Mouse (Mus musculus): ENCODE results near the gene Olfr324. TPM values are rescaled to one million over a fixed set of nuclear protein-coding genes. Genes with fewer than 3 reads are reported as not detected.

Olfr324 gene
- not detected in 2 replicates for total RNA-seq (2017)

DNA sequence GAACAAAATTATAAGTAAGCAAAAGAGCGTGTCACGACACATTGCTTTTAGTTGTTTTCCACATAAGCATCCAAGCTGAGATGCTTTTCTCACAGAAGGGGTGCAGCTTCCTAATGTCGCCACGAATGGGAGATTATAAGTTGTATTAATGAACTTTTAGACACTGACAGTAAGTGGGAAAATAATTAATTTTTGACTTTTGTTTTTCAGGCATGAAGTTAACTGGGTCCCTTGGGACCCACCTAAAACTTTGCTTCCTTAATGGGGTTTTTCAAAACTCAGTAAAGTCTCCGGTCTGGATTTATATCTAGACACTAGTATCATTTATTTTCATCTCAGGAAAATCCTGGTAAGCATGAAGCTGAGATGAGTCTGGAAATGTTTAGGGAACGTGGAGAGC is at the start of gene Olfr324:
Olfr324 (plus strand) TSS at position 301 of the 400 bp plus-strand sequence.
- ATAC-seq (replicated peaks in 1 of 2; ENCODE audit: insufficient read depth in 1 of 2, low FRiP score in 2 of 2, low TSS enrichment in 1 of 2, low read depth in 1 of 2, poor library complexity in 2 of 2, severe bottlenecking in 2 of 2), result no peak

DNA sequence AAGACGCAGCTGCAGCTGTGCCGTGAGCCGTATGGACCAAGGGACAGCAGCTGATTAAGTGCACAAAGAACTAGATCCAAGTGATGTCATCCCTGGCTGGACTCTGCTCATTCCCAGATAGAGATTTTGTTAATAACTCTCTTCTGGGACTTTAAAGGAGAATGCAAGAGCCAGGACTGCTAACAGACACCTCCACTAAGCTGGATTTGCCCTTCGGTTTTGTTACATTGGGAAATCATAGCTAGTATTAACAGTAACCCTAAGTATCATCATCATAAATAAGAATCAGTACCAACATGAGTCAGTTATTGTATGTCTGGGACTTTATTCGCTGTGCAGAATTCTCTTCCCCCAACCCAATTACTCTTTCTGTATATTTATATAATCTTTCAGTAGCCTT is 48.6 kb upstream of the Olfr324 start, which contains the start of gene Olfr329-ps:
Olfr329-ps (minus strand) TSS at position 101 of the 400 bp plus-strand sequence.
- no peak for ATAC-seq (replicated peaks in 1 of 2; ENCODE audit: insufficient read depth in 1 of 2, low FRiP score in 2 of 2, low TSS enrichment in 1 of 2, low read depth in 1 of 2, poor library complexity in 2 of 2, severe bottlenecking in 2 of 2)

DNA sequence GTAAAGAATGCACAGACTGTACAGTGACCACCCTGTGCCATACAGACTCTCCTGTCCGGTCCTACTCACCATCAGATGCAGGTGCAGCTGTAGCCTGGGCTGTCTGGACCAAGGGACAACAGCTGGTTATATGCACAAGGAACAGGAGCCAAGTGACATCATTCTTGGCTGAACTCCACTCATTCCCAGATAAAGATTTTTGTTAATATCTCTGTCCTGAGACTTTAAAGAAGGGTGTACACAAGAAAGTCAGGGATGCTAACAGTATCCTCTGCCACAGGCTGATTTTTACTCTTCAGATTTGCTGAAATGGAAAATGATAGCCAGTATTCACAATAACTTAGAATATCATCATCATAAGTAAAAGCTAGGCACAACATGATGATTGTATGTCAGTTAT is 39.4 kb upstream of the Olfr324 start, which contains the start of gene Olfr328:
Olfr328 (minus strand) TSS at position 101 of the 400 bp plus-strand sequence.
- no peak for ATAC-seq (replicated peaks in 1 of 2; ENCODE audit: insufficient read depth in 1 of 2, low FRiP score in 2 of 2, low TSS enrichment in 1 of 2, low read depth in 1 of 2, poor library complexity in 2 of 2, severe bottlenecking in 2 of 2)

DNA sequence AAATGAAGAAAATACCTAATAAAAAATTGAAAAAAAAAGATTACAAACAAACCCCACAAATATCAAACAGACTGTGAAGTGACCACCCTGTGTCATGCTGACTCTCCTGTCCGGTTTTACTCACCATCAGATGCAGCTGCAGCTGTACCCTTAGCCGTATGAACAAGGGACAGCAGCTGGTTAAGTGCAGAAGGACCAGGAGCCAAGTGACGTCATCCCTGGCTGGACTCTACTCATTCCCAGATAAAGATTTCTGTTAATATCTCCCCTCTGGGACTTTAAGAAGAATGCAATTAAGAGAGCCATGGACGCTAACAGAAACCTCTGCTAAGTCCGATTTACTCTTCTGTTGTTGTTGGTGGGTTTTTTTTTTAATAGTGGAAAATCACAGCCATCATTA is 24.5 kb upstream of the Olfr324 start, which contains the start of gene Olfr224:
Olfr224 (minus strand) TSS at position 149 of the 400 bp plus-strand sequence.
- ATAC-seq (replicated peaks in 1 of 2; ENCODE audit: insufficient read depth in 1 of 2, low FRiP score in 2 of 2, low TSS enrichment in 1 of 2, low read depth in 1 of 2, poor library complexity in 2 of 2, severe bottlenecking in 2 of 2), result no peak

DNA sequence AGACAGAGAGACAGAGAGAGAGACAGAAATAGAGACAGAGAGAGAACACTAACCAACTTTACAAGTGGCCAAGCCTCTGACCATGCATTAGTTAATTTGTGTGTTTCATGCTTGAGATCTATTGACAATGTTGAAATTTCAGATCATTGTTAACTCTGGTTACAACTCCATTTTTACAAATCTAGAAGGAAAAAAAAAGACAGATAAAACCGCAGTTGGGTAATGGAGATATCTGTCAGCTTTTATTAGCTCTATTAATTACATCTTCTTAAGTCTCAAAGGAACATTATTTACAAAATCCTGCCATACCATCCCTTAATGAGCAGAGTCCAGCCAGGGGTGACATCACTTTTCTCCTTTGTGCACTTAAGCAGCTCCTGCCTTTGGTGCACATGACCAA is 17.5 kb upstream of the Olfr324 start, which contains the start of gene Olfr325:
Olfr325 (plus strand) TSS at position 301 of the 400 bp plus-strand sequence.
- ATAC-seq (replicated peaks in 1 of 2; ENCODE audit: insufficient read depth in 1 of 2, low FRiP score in 2 of 2, low TSS enrichment in 1 of 2, low read depth in 1 of 2, poor library complexity in 2 of 2, severe bottlenecking in 2 of 2), result no peak

DNA sequence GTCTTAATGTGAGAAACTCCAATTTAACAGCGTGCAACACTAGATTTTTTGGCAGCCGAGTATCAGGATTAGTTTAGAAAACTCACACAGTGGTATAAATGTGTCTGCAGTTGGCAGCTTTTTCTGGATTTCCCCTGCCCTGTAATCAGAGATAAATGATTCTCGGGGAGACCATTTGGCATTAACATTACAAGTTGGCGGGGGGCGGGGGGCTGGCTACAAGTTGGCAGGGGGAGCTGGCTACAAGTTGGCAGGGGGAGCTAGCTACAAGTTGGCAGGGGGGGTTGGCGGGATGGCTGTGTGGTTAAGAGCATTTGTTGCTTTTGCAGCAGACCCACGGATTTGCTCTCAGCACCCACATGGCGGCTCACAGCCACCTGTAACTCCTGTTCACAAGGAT is 16.3 kb upstream of the Olfr324 start:
- ATAC-seq (replicated peaks in 1 of 2; ENCODE audit: insufficient read depth in 1 of 2, low FRiP score in 2 of 2, low TSS enrichment in 1 of 2, low read depth in 1 of 2, poor library complexity in 2 of 2, severe bottlenecking in 2 of 2), result no peak

DNA sequence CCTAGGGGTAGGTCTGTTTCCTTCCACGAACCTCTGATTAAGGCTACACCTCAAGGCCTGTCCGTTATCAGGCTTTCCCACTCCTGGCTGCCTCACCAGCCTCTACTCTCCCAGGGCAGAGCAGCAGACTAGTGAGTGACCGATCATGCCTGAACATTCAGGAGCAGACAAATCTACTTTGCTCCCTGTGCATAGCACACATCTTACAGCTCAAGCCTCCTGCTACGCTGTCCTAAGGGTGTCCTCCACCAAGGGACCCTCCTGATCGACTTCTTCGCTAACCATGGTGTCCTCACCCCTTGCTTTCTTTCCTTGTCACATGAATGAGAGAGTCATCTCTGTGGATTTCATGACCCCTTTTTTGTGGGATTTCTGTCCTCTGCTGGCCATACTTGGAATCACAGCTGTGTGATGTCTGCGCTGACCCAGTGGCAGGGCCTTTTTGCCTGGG is 7.0 kb upstream of the Olfr324 start:
- ATAC-seq (replicated peaks in 1 of 2; ENCODE audit: insufficient read depth in 1 of 2, low FRiP score in 2 of 2, low TSS enrichment in 1 of 2, low read depth in 1 of 2, poor library complexity in 2 of 2, severe bottlenecking in 2 of 2), result peak; percentile 37 to 39; a peak in 2 of 4 replicates

DNA sequence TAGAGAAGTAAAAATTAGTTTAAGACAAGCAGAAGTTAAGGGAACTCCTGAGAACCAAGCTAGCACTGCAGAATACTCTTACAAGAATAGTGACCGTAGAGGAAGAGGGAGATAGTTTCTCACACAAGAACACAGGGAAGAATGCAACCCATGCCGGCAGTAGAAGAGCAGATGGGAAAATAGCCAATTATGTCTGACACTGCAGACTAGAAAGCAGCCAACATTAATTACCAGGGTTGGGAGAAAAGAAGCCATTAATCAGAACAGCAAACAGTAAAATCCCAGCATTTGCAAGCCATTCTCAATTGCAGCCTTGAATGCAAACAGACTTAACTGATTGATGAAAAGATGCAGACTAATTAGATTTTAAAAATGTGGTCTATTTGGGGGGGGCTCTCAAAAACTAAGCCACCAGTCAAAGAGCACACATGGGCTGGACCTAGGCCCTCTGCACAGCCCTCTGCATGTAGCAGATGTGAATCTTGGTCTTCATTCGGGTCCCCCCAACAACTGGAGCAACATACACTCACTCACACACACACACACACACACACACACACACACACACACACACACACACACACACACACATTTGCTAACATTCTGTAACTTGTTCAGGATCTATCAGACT is 6.2 kb upstream of the Olfr324 start:
- ATAC-seq (replicated peaks in 1 of 2; ENCODE audit: insufficient read depth in 1 of 2, low FRiP score in 2 of 2, low TSS enrichment in 1 of 2, low read depth in 1 of 2, poor library complexity in 2 of 2, severe bottlenecking in 2 of 2), result no peak

DNA sequence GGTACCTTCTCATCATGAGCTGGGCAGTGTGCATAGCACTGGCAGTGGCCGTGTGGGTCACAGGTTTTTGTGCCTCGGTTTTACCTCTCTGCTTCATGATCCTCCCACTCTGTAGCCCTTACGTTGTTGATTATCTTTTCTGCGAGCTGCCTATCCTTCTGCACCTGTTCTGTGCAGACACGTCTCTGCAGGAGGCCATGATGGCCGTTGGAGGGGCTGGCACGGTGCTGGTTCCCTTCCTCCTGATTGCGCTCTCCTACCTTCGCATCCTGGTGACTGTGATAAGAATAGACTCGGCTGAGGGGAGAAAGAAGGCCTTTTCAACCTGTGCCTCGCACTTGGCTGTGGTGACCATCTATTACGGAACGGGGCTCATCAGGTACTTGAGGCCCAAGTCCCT is 2.9 kb downstream of the Olfr324 start:
- no peak for ATAC-seq (replicated peaks in 1 of 2; ENCODE audit: insufficient read depth in 1 of 2, low FRiP score in 2 of 2, low TSS enrichment in 1 of 2, low read depth in 1 of 2, poor library complexity in 2 of 2, severe bottlenecking in 2 of 2)

DNA sequence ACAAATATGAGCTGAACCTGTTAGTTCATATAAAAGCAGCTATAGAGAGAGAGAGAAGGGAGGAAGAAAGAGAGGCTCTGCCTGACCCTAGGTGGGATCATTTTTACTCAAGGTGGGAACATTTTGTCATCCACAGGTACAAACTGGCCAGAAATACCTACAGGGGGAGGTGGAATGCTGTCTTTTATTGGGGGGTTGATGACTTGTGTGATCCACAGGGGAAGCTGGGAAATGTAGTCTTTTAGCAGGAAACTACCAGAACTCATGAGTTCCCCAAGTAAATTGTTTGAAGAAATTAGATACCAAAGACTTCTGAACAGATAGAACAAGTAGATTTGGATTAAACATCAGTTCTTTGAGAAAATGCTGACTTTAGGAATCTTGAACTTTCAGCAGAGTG is 7.1 kb downstream of the Olfr324 start:
- ATAC-seq (replicated peaks in 1 of 2; ENCODE audit: insufficient read depth in 1 of 2, low FRiP score in 2 of 2, low TSS enrichment in 1 of 2, low read depth in 1 of 2, poor library complexity in 2 of 2, severe bottlenecking in 2 of 2), result no peak

DNA sequence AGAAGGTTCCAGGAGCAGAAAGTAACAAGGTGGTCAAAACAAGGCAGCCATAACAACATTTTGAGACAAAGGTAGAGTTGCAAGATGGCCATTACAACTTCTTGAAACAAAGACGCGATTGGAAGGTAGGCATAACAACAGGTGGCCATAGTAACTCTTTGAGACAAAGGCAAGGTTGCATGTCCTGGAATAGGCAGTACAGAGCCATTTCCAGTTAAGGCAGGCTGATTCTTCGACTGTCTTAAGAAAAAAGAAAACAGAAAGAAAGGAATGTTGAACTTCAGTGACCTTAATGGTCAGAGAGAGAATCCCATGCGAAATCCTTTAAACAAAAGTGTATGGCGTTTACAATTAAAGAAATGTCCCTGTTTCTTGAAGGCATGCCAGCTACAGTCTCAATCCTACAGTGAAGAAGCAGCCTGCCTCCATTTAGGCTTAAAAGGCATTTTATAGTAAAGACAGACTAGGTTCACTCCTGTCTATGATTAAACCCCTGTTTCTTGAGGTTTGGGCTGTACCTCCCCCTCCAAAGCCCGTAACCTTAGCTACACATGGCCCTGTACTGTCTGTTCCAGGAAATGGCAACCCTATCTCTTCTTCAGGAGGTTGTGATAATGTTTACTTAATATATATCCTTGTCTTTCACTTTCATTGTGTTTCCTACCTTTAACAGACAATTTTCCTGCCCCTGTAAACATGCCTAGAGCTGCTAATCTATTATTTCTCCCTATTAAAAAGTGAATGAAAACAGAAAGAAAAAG is 8.1 kb downstream of the Olfr324 start:
- no peak for ATAC-seq (replicated peaks in 1 of 2; ENCODE audit: insufficient read depth in 1 of 2, low FRiP score in 2 of 2, low TSS enrichment in 1 of 2, low read depth in 1 of 2, poor library complexity in 2 of 2, severe bottlenecking in 2 of 2)

DNA sequence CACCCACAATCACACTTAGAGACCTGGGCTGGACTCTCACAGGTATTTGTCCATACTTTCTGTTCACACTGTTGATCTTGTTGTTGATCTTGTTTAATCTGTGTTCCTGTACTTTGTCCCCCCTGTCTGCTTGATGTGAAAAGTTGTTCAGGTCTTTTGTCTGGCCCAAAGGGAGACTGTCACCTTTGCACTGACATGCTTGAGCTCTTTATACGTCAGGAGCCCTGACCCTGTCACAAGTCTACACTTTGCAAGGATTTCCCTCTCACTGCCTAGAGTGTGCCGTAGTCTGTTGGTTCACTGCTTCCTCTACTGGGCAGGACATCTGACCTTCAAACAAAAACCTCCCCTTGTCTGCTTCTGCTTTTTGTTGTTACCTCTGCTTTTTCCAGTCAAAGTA is 9.8 kb downstream of the Olfr324 start:
- ATAC-seq (replicated peaks in 1 of 2; ENCODE audit: insufficient read depth in 1 of 2, low FRiP score in 2 of 2, low TSS enrichment in 1 of 2, low read depth in 1 of 2, poor library complexity in 2 of 2, severe bottlenecking in 2 of 2), result no peak

DNA sequence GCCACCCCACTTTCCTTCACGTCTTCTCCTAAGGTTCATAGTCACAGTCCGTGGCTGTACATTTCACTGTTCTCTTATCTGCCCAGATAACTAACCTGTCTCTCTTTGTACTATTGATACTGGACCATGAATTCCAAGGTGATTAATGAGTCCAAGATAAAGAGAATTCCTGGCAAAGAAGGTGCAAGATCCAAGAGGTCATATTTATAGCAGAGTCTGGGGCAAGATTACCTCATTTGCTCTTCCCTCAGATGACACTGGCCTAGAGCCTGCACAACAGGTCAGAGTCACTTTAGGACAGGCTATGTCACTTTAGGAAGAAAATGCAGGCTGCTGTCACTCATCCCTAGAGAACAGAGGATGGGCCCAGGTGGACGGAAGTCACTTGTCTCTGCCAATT is 10.3 kb downstream of the Olfr324 start:
- no peak for ATAC-seq (replicated peaks in 1 of 2; ENCODE audit: insufficient read depth in 1 of 2, low FRiP score in 2 of 2, low TSS enrichment in 1 of 2, low read depth in 1 of 2, poor library complexity in 2 of 2, severe bottlenecking in 2 of 2)

DNA sequence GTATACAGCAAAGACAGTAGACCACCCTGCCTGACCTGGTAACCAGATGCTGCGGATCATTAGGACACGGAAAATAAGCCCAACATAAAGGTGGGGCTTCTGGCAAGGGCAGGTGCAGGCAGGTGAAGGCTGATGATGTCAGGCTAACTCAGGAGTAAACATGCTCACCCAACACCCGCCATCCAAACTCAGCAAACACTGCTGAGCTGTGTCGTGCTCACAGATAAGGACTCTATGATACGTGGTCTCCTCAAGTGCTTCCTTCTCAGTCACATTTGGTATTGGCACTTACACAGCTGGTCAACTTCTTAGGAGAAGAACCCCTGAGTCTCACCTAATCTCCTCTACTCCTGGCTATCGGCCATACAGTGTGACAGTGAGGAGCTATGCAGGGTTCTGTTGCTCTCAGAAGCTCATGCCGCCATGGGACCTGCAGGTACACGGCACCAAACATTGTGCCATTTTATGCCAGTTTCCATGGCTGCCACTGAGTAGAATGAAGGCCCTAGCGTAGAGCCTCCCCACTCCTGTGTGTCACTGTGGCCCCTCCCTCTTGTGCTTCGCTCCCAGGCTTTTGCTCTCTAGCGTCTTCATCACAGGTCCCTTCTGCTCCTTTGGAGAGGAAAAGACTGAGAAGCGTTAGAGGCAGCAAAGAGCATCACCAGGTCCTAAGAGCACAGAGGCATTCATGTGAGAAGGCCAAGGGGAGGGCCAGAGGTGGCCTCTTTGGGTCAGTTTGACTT is 11.4 kb downstream of the Olfr324 start:
- no peak for ATAC-seq (replicated peaks in 1 of 2; ENCODE audit: insufficient read depth in 1 of 2, low FRiP score in 2 of 2, low TSS enrichment in 1 of 2, low read depth in 1 of 2, poor library complexity in 2 of 2, severe bottlenecking in 2 of 2)

DNA sequence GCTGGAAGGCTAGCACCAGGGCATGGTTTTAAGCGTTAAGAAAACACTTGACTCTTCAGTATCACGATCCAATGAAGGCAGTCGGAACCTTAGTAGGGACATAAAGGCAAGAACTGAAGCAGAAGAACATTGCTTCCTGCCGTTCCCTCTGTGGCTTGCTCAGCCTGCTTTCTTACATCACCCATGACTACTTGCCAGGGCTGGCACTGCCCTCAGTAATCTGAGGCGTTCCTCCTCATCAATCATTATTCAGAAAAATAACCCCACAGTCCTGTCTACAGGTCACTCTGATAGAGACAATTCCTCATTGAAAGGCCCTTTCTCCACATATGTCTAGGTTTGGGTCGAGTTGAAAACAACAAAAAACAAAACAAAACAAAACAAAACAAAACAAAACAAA is 12.1 kb downstream of the Olfr324 start:
- no peak for ATAC-seq (replicated peaks in 1 of 2; ENCODE audit: insufficient read depth in 1 of 2, low FRiP score in 2 of 2, low TSS enrichment in 1 of 2, low read depth in 1 of 2, poor library complexity in 2 of 2, severe bottlenecking in 2 of 2)

DNA sequence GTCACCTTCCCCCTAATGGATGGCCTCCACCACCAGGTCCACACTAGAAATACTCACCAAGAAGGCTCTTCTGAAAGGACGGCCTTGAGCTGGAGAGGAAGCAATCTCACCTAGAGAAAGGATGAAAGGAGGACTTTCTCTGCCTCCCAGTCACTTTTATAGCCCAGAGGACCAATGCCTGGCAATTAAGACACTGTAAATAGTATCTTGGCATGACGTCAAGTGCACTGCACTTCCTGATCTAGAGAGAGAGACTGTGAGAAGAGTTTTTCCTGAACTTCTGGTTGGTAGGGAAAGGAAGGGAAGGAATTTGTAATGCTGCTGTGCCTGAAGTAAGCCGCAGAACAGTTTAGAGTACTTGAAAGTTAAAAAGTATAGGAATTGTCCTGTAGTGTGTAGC is 18.4 kb downstream of the Olfr324 start:
- no peak for ATAC-seq (replicated peaks in 1 of 2; ENCODE audit: insufficient read depth in 1 of 2, low FRiP score in 2 of 2, low TSS enrichment in 1 of 2, low read depth in 1 of 2, poor library complexity in 2 of 2, severe bottlenecking in 2 of 2)

DNA sequence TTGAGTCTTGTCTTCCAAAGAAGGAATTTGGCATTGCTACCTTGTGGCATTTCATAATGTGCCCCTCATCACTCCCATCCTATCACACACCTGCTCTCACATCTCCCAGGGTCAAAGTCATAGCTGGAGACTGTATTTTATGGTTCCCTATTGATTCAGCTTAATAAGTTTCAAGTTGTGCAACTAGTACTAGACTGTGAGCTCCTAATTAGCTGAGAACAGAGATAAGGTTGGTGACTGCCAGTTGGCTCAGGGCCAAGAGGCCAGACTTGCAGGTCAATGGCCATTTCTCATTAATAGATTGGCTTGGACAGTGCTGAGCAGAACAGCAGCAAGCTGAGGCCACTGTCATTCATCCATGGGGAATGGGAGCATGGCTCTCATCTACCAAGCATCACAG is 19.6 kb downstream of the Olfr324 start:
- no peak for ATAC-seq (replicated peaks in 1 of 2; ENCODE audit: insufficient read depth in 1 of 2, low FRiP score in 2 of 2, low TSS enrichment in 1 of 2, low read depth in 1 of 2, poor library complexity in 2 of 2, severe bottlenecking in 2 of 2)

DNA sequence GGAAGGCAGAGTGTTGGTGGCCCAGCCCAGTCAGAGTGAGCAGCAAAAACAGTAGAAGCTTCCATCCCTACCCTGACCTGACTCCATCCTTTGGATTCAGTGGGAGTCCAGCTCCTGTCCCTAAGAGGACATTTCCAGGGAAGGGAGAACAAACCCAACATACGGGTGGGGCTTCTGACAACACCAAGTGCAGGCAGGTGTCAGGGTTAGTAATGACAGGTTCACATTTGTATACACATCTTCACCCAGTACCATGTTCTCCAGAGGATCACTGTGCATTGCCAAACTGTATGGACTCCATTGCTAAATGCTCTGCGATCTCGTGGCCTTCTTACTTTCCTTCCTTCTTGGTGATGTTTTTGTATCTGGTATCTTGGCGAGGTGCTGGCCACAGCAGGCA is 21.1 kb downstream of the Olfr324 start, which contains the start of gene 2210407C18Rik:
2210407C18Rik (minus strand) TSS at position 101 of the 400 bp plus-strand sequence.
- no peak for ATAC-seq (replicated peaks in 1 of 2; ENCODE audit: insufficient read depth in 1 of 2, low FRiP score in 2 of 2, low TSS enrichment in 1 of 2, low read depth in 1 of 2, poor library complexity in 2 of 2, severe bottlenecking in 2 of 2)

All from hematopoietic stem cell, adult 5-6 weeks (primary cell).